Mouse (Mus musculus) kidney, postnatal 4 days (tissue): ENCODE measurements around the gene Dnmbp.

Source experiments
- DNase-seq, 2 experiments: peaks; one replicate each; pipeline ENCODE4 v3.0.0; 2021; ENCODE audit warnings: mixed read lengths in 2 of 2

The Dnmbp gene

DNA sequence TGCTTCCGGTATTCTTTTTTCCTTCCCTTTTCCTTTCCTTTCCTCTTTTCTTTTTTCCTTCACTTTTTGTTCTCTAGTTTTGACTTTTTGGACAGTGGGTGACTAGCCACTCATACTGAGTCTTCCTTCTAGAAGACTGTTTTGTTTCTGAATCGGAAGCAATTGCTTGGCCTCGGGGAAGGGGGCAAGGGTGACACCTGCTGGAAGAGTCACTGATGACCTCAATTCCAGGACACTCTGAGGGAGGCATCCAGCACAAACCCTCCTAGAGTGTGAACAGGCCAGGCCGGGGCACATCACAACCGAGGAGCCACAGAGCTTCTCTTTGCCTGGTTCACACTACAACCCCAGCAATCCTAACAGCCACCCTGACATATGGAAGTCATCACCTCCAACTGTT is 34.0 kb downstream of the Dnmbp start:
- peak; percentile 66 to 72 for DNase-seq

- no peak for DNase-seq
Observed at GRCm38 (mm10) chr19:43905136-43905535, 34.9 kb downstream of the Dnmbp start.

DNA sequence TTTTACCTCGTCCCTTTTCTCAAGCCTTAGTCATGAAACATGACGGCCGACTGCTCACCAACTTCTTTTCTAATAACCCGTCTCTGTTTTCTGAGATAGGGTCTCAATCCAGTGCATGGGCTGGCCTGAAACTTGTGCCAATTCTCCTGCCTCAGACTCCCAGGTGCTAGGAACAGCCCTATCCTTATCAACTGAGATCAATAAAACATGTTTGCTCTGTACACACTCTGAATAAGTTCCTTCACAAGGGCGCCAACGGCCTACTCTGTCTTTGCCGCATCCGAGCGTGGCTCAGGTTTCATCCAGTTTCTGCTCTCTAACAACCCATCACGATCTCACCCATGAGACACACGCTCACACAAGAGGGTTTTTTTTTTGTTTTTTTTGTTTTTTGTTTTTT is 35.7 kb downstream of the Dnmbp start:
- DNase-seq: no peak

GRCm38 (mm10) chr19:43902887-43903286 is 37.1 kb downstream of the Dnmbp start:
- peak in 1 of 2 experiments; percentile 28 for DNase-seq

DNA sequence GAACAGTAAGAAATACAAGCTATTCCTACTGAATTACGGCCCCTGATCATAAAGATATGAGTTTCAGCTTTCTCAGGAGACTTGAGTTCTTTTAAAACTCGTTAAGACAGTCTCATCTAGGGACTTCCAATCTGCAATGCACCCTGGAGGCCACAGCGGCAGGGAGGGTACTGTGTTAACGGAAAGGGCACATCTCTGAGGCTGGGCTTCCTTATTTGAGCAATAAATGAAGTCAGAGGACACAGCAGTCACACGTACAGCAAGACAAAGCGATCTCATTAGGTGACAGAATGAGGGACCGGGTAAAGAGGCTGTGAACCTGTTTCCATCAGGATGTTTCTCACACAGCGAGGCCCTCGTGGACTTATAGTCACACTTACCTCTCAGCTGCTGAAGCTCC is 39.3 kb downstream of the Dnmbp start:
- no peak for DNase-seq

GRCm38 (mm10) chr19:43898547-43898946 is 41.4 kb downstream of the Dnmbp start:
- no peak for DNase-seq

DNA sequence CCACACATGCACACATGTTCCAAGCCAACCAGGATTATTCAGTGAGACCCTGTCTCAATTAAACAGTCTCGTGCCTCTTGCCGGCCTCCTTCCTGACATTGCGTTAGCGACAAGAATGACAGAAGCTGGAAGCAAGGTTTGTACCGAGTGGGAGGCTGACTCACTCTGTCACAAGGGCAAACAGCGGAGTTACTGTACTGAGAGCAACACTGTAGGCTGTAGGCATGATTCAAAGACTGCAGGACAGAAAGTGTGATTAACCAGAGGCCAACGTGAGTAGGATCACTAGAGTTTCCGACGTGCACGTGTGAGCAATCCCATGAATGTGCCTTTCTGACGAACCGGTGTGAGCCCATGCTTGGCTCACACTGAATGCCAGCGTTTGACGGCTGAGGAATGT is 43.5 kb downstream of the Dnmbp start:
- DNase-seq: no peak

- DNase-seq: no peak
Observed at GRCm38 (mm10) chr19:43895951-43896350, 44.0 kb downstream of the Dnmbp start.

DNA sequence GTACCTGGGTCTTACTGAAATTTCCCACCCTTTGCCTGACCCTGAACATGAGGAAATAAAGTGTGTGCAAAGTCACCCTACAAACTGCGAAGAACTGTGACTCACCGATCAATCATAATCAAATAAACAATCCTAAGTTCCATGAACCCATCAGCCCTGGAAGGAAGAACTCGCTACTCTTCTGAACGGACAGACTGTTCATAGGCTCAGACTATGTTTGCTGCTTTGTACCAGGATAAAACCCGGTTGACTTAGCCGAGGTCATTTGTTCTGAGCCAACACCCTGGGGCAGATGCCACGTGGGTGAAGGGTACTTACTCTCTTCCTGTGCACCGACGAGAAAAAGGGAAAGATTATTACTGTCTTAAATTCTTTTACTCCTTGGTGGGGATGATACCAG is 45.2 kb downstream of the Dnmbp start:
- no peak for DNase-seq

- no peak for DNase-seq
Observed at GRCm38 (mm10) chr19:43894070-43894469, 45.9 kb downstream of the Dnmbp start.

- DNase-seq: peak; percentile 53 to 73
Observed at GRCm38 (mm10) chr19:43890487-43890886, 49.5 kb downstream of the Dnmbp start.

GRCm38 (mm10) chr19:43887725-43888124 is 52.3 kb downstream of the Dnmbp start:
- DNase-seq: no peak

GRCm38 (mm10) chr19:43887242-43887641 is 52.7 kb downstream of the Dnmbp start:
- no peak for DNase-seq

DNA sequence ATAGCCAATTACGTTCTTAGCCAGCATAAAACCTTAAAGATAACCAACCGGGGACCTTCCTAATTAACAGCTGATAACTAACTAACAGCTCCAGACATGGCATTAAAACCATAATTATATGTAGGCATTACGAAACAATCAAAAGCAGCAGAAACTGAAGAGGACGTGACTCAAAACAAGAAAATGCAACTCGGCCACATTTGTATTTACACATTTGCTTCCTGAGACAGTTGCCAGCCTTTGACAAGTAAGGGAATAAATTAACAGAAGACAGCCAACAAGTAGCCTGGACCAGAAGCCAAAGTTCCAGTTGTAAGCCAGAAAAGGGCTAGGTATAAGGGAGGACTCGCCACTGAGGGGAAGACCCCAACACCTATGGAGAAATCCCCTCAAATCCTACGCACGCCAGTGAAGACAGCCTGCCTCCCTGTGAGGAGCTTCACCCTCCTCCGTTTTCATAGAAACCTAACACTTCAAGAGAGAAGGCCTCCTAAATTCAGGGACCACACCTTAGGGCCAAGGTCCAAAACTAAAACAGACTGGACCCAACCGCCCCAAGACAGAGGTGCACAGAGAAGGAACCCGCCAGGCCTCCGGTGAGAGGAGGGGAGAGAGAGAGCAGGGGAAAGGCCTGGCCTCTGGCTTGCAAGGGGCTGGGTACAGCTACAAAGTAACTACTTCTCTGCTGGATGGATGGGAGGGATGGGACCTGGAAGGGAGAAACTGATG is 53.5 kb downstream of the Dnmbp start:
- peak in 1 of 2 experiments; percentile 28 for DNase-seq

- DNase-seq: no peak
Observed at GRCm38 (mm10) chr19:43884668-43885498, 55.1 kb downstream of the Dnmbp start.

GRCm38 (mm10) chr19:43882895-43883573 is 57.0 kb downstream of the Dnmbp start:
- peak; percentile 64 to 70 for DNase-seq

DNA sequence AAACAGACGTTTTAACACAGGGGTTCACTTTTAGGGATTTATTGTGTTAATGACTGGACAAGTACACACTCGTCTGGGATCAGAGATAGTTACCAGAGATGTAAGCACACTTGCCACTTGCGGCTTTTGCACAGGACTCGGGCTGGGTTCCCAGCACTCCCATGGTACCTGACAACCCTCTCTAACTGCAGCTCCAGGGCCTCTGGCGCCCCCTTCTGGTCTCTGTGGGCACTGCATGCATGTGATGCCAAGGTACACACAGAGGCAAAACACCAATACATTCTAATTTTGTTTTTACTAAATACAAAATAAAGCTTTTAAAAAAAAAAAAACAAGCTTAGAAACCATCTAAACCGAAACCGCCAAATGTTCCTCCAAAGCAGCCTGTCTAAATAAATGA is 58.4 kb downstream of the Dnmbp start:
- peak in 1 of 2 experiments; percentile 47 for DNase-seq

DNA sequence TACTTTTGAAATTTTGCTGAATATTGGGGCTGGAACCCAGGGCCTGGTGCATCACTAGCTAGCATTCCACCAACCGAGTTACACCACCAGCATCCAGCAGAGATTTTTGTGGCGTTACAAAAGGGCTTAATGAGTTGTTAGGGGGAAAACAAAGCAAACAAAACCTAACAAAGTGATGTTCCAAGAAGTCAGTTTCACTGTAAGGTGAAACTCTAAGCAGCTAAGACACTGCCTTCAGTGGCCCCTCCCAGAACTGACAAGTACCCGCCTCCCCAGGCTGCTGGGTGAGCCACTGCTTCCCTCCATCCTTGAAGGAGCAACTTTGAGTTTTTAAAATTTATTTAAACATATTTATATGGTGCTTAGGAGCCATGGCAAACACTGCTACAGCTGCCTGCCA is 59.6 kb downstream of the Dnmbp start:
- no peak for DNase-seq

DNA sequence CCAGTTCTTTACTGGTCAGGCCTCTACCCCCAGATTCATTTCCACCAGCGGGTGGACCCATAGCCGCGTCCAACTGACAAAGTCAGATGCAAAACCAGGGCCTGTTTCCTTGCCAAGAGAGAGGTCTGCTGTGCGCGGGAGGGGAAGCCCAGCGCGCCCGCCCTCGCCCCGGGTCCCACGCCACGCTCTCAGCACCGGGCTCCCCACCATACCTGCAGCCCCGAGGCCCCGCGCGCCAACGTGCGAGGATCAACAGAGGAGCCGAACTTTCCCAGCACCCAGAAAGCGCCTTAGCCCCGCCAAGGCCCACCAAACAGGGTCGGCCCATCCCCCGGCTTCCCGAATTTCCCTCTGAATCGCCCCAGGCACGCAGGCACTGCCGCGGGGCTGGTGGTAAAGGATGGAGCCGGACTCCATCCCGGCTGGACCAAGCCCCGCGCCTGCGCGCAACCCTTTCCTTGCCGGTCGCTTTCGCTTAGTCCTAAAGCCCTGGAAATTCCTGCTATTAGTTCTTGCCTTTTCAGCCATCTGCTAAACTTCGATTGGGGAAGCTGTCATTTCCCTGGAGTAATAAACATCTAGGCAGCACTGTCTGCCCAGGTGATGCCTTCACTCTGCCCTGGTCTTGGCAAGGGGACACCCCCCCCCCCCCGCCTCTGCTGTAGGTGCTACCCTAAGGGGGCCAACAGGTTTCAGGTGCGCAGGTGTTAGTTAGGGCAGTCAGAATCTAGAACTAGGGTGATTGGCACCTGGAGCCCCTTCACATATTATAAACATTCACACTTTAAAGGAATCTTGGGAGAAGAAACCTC is 60.4 kb downstream of the Dnmbp start:
- peak; percentile 90 to 95 for DNase-seq

DNA sequence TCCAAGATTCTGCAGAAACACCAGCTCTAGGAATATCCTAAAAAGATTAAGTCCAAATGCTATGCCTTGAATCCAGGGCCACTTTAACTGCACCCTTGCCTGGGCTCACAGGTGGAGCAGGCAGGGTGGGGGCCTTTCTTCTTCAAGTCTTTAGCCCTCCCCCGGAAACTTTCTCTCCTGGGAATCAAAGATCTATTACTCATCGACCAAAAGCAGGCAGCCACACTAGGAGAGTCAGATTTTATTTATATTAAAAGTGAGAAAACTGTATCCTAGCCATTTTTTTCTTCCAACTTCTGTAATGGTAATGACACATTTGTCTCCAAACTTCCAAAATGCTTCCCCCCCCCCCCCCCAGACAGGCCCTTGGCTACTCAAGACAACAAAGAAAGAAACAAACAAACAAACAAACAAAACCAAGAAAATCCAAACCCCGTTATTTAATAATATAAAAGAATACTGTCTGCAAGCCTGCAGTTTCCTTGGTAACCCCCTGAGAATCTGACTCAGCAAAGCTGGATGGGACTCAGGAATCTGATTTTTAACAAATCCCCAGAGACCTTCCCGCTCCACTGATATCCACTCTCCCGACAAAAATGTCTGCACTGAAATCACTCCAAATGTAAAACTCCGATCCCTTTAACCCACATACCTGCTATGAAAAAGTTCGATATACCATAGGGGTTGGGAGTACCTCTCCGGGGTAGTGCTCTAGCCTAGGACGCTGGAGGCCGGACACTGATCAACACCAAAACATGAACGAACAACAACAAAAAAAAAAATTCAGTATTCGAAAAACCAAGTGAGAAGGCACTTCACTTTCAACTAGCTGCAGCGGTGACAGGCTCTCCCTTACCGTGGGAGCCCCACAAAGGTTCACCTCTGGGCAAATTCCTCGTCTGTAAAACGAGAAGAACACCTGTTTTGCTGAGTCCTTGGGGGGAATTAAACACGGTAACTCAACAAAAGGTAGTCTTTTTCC is 61.6 kb downstream of the Dnmbp start:
- DNase-seq: peak in 1 of 2 experiments; percentile 28

DNA sequence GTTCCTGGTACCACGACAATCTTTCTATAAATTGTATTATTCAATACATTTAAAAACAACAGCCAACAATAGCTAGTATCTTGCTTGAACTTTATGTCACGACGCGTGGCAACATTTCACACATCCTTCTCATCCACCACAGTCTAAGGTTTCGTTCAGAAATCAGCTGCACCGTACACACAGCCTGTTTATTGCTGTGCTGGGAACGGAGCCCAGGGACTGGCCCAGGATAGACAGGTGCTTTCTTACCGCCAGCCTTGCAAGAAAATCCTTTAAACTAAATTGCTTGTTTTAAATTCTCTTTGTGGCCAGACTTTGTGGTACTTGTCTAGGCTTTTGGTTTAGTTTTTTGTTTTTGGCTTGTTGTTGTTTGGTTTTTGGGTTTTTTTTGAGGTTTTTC is 62.6 kb downstream of the Dnmbp start:
- DNase-seq: no peak
